Mouse (Mus musculus): ENCODE data around the gene Rhoj.

DNA sequence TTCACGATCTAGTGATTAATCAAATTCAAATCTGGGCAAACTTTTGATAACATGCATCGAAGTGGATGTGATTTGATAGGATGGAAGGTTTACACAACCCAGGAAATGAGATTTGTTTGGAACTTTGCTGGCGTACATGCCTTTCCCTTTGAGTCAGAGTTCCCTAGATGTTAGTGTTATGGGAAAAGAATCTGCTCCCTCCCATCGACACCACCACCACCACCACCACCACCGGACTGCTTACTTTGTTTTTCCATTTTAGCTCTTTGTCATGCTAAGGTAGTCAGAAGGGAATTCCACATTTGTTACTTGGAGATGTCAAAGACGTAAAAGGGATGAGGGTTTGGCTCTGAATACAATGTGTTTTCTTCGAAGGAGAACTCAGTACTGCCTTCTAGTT, 46.2 kb downstream of the Rhoj start:
- no peak for TF ChIP-seq POLR2A (IDR thresholded peaks at IDR 0.05; ENCODE audit: insufficient read depth, low read depth, low read length)
- no peak for TF ChIP-seq CTCF (IDR thresholded peaks at IDR 0.05)
- TF ChIP-seq EP300 (IDR thresholded peaks at IDR 0.05; ENCODE audit: insufficient read depth, low read depth, low read length), result no peak

All from heart, adult 2 months (tissue).